Mouse (Mus musculus) ES-E14 (cell line): ENCODE data around the gene Foxo1. TPM values are rescaled to one million over a fixed set of nuclear protein-coding genes. Genes with fewer than 3 reads are reported as not detected.

Experiments
- DNase-seq: peaks from one replicate; pipeline ENCODE4 v3.0.0-alpha.2; 2013; ENCODE audit warnings: low read depth, low spot score
- H3K27ac ChIP-seq: 2 replicates; pipeline ENCODE4 v1.5.1; 2012; ENCODE audit warnings: low read depth, mild to moderate bottlenecking, low read length, moderate library complexity, mixed read lengths; ENCODE audit not compliant: poor library complexity, insufficient read depth, severe bottlenecking
- H3K36me3 ChIP-seq: 2 replicates; pipeline ENCODE4 v1.6.1; 2012; ENCODE audit warnings: mild to moderate bottlenecking, low read length, moderate library complexity, mixed read lengths; ENCODE audit not compliant: control insufficient read depth, poor library complexity, insufficient read depth, severe bottlenecking
- H3K4me1 ChIP-seq, 2 experiments: fragments of 150-350 bp in 1 of 2; sonication (generic) in 1 of 2; 2 replicates each; pipeline ENCODE4 v1.6.1; 2012; ENCODE audit warnings: low read length in 2 of 2, mild to moderate bottlenecking in 1 of 2, mixed read lengths in 1 of 2; ENCODE audit not compliant: control insufficient read depth in 2 of 2, insufficient read depth in 2 of 2, poor library complexity in 1 of 2
- H3K4me3 ChIP-seq, 2 experiments: fragments of 150-350 bp in 1 of 2; sonication (generic) in 1 of 2; 2 replicates each; pipeline ENCODE4 v1.5.1; 2012; ENCODE audit warnings: low read length in 2 of 2, low read depth in 1 of 2, mild to moderate bottlenecking in 1 of 2, mixed read lengths in 1 of 2; ENCODE audit not compliant: insufficient read depth in 1 of 2, poor library complexity in 1 of 2, severe bottlenecking in 1 of 2
- H3K9ac ChIP-seq: 2 replicates; pipeline ENCODE4 v1.6.1; 2012; ENCODE audit warnings: low read depth, mild to moderate bottlenecking, low read length, mixed read lengths; ENCODE audit not compliant: poor library complexity, insufficient read depth, severe bottlenecking
- H3K9me3 ChIP-seq: fragments of 150-350 bp; sonication (generic); 2 replicates; pipeline ENCODE4 v1.6.1; 2012; ENCODE audit warnings: low read depth, mild to moderate bottlenecking, low read length; ENCODE audit not compliant: control insufficient read depth, insufficient read depth
- CHD2 ChIP-seq: IDR thresholded peaks from 2 replicates; pipeline ENCODE4 v1.6.1; 2014; ENCODE audit warnings: mild to moderate bottlenecking, low read depth, low read length, inconsistent platforms
- HCFC1 ChIP-seq: IDR thresholded peaks from 2 replicates; pipeline ENCODE4 v1.6.1; 2012; ENCODE audit warnings: low read length, inconsistent platforms, borderline replicate concordance; ENCODE audit not compliant: insufficient read depth
- MAFK ChIP-seq: IDR thresholded peaks from 2 replicates; pipeline ENCODE4 v1.6.1; 2014; ENCODE audit warnings: mild to moderate bottlenecking, low read depth, low read length, inconsistent platforms; ENCODE audit not compliant: insufficient read depth
- ZC3H11A ChIP-seq: IDR thresholded peaks from 2 replicates; pipeline ENCODE4 v1.6.1; 2012; ENCODE audit warnings: low read depth, mild to moderate bottlenecking, inconsistent platforms, low read length, borderline replicate concordance
- ZNF384 ChIP-seq: IDR thresholded peaks from 2 replicates; pipeline ENCODE4 v1.6.1; 2012; ENCODE audit warnings: low read depth, low read length, inconsistent platforms
- in situ Hi-C, 2 experiments: fragments of 600-800 bp; cut with MboI; formaldehyde crosslinking; loops; one replicate each; pipeline ENCODE4 v1.15.1; 2025; ENCODE audit warnings: low sequenced_read_pairs in 2 of 2, inconsistent platforms in 1 of 2; ENCODE audit not compliant: unreplicated experiment in 2 of 2
- total RNA-seq: library from RNA; depleted of rRNA; stranded (reverse); fragments of 300-350 nt; gene quantifications from 2 replicates; pipeline ENCODE4 v1.2.3, GENCODE M21; 2012

Foxo1 gene
- total RNA-seq, 1 experiment = 2.3 TPM

DNA sequence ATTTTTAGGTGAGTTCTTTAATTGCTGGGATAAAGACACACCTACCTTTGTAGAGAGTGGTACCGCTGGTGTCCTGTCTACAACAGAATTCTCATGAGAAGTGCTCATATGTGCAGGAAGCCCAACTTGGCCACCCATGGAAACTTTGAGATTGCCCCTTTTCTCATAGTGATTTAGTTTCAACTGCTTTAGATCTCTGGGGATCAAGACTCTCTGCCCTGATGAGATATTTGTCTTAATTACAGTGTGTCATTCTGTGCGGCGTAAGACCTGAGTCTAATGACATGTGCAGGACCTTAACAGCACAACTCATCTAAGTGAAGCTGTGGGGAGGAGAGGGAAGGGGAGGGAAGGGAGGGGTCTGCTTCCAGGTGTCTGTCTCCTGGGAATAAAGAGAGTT, 13.7 kb downstream of the Foxo1 start:
- in situ Hi-C loops = no loop called here

DNA sequence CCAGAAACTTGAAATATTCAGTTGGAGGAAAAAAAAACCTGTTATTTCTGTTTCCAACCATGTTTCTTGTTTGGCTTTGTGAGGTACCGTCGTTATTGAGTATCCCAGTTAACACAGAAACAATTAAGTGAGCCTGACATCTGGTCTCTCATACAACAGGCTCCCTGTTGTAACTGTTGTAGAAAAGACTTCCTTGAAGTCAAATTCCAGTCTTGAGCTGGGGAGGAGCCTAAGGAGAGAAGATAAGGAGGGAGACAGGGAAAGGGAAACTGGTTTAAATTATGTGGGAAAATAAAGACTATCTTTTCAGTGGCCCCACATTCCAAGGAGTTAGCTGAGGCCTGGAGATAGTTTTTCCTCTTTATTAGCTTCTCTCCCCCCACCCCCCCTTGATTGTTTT, 14.2 kb downstream of the Foxo1 start:
- H3K9ac ChIP-seq = no peak overlapping the region
- in situ Hi-C loops = no loop called here

More for the DNA sequence above, 13.7 kb downstream of the Foxo1 start:
- no peak overlapping the region for H3K4me3 ChIP-seq
- H3K4me1 ChIP-seq = peaks cover 2% of the 10 kb centered on the region in 2 experiments; a peak in 1 of 4 replicates
- peaks cover 2% of the 10 kb centered on the region; the same call in 1 of the 2 replicates for H3K36me3 ChIP-seq
- DNase-seq = no peak
- TF ChIP-seq MAFK (no peak), HCFC1 (no peak), ZNF384 (no peak), ZC3H11A (no peak), CHD2 (no peak)
- no peaks in the 10 kb centered on the region for H3K9me3 ChIP-seq
- H3K9ac ChIP-seq = no peak overlapping the region
- H3K27ac ChIP-seq = no peak overlapping the region

DNA sequence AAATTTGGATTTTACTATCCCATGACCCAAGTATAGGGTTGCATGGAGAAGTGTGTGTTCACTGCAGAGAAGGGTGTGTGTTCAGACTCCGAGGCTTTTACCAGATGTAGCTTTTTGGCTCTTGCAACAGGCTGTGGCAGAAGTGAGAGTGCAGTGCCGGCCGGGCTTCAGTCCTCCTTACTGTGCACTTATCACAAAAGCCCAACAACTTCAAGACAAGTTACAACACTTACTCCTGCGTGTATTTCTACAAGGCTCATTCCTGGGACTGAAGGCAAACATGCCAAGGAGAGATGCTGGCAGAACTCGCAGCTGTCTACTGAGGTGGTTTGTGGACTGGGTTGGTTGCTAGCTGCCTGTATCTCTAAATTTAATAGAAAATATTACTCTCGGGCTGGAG, 15.4 kb downstream of the Foxo1 start:
- H3K27ac ChIP-seq = no peak overlapping the region
- H3K9me3 ChIP-seq = no peaks in the 10 kb centered on the region
- no peak for TF ChIP-seq HCFC1
- no peak for TF ChIP-seq MAFK
- TF ChIP-seq ZNF384 = no peak
- TF ChIP-seq CHD2 = no peak
- no peak for TF ChIP-seq ZC3H11A
- in situ Hi-C loops = no loop called here
- DNase-seq = no peak
- peaks cover 2% of the 10 kb centered on the region; the same call in 1 of the 2 replicates for H3K36me3 ChIP-seq
- H3K9ac ChIP-seq = no peak overlapping the region
- H3K4me1 ChIP-seq = peaks cover 0 to 2% of the 10 kb centered on the region in 2 experiments; a peak in 1 of 4 replicates
- no peak overlapping the region for H3K4me3 ChIP-seq

More for the DNA sequence above, 14.2 kb downstream of the Foxo1 start:
- no peak overlapping the region for H3K27ac ChIP-seq
- peaks cover 2% of the 10 kb centered on the region; the same call in 1 of the 2 replicates for H3K36me3 ChIP-seq
- no peak overlapping the region for H3K4me3 ChIP-seq
- H3K4me1 ChIP-seq = peaks cover under 1 to 2% of the 10 kb centered on the region in 2 experiments; a peak in 1 of 4 replicates
- H3K9me3 ChIP-seq = no peaks in the 10 kb centered on the region
- DNase-seq = no peak
- TF ChIP-seq CHD2 = no peak
- TF ChIP-seq ZC3H11A = no peak
- no peak for TF ChIP-seq ZNF384
- no peak for TF ChIP-seq MAFK
- no peak for TF ChIP-seq HCFC1

DNA sequence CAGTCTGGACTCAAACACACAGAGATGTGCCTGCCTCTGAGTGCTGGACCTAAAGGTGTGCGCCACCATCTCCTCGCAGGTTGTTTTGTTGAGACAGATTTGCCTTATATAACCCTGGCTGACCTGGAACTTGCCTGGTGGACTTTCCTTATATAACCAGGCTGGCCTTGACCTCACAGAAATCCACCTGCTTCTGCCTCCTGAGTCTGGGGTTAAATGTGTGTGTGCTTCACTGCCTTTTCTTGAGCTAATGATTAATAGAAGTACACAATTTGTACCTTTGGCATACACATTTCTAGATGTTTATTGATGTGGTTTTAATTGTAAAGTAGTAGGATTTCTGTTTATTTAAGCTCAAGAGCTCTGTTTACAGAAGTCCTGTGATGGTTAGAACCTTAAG, 22.7 kb downstream of the Foxo1 start:
- H3K9ac ChIP-seq = no peak overlapping the region
- DNase-seq = no peak
- H3K27ac ChIP-seq = no peak overlapping the region
- H3K4me3 ChIP-seq = no peak overlapping the region
- no peaks in the 10 kb centered on the region for H3K9me3 ChIP-seq
- H3K4me1 ChIP-seq = peaks cover 7 to 10% of the 10 kb centered on the region in 2 experiments; a peak in 2 of 4 replicates
- in situ Hi-C loops = no loop called here
- TF ChIP-seq MAFK (no peak), HCFC1 (no peak), ZC3H11A (no peak), CHD2 (no peak), ZNF384 (no peak)
- no peaks in the 10 kb centered on the region for H3K36me3 ChIP-seq

DNA sequence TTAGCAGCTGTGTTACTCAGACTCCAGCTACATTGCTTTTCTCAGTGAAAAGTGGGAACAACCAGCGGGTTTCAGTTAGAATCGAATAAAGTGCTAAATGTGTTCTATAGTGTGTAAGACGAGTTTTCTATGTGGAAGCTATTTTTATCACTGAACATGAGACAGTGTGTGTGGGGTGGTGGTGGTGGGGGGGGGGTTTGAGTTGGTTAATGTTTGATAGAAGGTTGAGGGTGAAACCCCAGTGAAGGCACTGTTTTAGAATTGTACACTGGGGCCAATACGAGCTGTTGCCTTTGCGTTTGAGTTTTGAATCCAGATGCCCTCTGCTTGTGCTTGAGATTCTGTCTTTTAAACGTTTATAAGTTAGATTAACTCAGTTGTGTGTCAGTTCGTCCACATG, 24.4 kb downstream of the Foxo1 start:
- peaks cover 12 to 13% of the 10 kb centered on the region in 2 experiments for H3K4me1 ChIP-seq
- no peak overlapping the region for H3K9ac ChIP-seq
- H3K36me3 ChIP-seq = no peaks in the 10 kb centered on the region
- in situ Hi-C loops = no loop called here
- no peak overlapping the region for H3K27ac ChIP-seq
- TF ChIP-seq ZNF384 (no peak), CHD2 (no peak), ZC3H11A (no peak), MAFK (no peak), HCFC1 (no peak)
- H3K9me3 ChIP-seq = no peaks in the 10 kb centered on the region
- no peak for DNase-seq
- no peak overlapping the region for H3K4me3 ChIP-seq
